Mouse (Mus musculus) embryonic fibroblast, embryonic 13.5 days (primary cell): Measurements from ENCODE around the gene Mob4.

ENCODE experiments used
- CTCF ChIP-seq: IDR thresholded peaks from 2 replicates; pipeline ENCODE4 v1.5.1; 2011; ENCODE audit warnings: mild to moderate bottlenecking, control low read depth, low read length, moderate library complexity, borderline replicate concordance; ENCODE audit not compliant: insufficient read depth
- POLR2A ChIP-seq: IDR thresholded peaks from 2 replicates; pipeline ENCODE4 v1.6.1; 2011; ENCODE audit warnings: low read depth, mild to moderate bottlenecking, control low read depth, low read length, moderate library complexity

DNA sequence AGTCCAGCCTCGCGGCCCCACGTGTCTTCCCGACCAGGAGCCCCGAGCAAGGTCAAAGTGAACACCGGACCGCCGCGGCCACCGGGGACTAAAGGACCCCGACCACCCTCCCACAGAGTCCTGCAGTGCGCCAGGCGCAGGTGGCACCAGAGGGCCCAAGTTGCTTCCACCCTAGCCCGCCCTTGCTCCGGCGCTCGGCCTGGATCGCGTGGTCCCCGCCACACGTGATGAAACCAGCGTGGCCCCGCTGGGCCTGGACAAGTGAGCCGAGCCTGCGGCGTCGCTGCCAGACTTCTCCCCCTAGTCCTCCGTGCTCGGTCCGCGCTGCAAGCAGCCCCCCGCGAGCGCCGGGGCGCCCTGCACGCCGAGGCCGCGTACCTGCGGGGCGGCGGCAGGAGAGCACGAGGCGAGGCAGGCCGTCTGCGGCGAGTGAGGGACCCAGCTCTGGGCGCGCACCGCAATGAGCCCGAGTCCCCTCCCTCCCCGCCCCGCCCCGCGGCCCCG lies 43.6 kb upstream of the Mob4 start:
- TF ChIP-seq CTCF (0 out of 2 replicates have a peak, but pooled peaks have one; percentile 3), POLR2A (peak; percentile 91)
